Mouse (Mus musculus) embryonic fibroblast, embryonic 13.5 days (primary cell): ENCODE results near the gene Ank2.

Source experiments
- CTCF ChIP-seq: IDR thresholded peaks from 2 replicates; pipeline ENCODE4 v1.5.1; 2011; ENCODE audit warnings: mild to moderate bottlenecking, control low read depth, low read length, moderate library complexity, borderline replicate concordance; ENCODE audit not compliant: insufficient read depth
- POLR2A ChIP-seq: IDR thresholded peaks from 2 replicates; pipeline ENCODE4 v1.6.1; 2011; ENCODE audit warnings: low read depth, mild to moderate bottlenecking, control low read depth, low read length, moderate library complexity

DNA sequence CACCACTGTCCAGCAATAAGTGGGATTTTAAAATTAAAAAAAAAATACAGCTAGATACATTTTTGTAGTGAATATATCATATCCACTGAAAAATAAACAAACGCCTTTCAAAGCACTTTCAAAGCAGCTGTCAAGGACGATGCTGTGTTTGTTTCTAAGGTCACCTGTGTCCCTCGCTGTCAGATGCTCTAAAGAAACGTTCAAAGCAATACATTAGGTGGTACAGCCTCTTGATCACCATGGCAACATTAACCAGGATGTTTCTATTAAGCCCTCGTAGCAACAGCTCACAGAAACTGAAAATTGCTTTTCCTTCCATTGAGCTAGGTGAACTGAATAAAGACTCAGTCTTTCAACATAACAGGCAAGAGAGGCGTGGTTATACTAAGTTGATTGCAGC lies 17.5 kb downstream of the Ank2 start:
- TF ChIP-seq CTCF (no peak), POLR2A (no peak)
